Mouse (Mus musculus) skeletal muscle tissue, adult 2 months (tissue): ENCODE results near the gene Ccdc62.
A peak's percentile ranks its signal among the peaks of the same experiment; 100 is the strongest.

ENCODE experiments used
- DNase-seq: peaks from one replicate; pipeline ENCODE4 v3.0.0-alpha.2; 2012; ENCODE audit warnings: low read depth, low spot score

Ccdc62 gene

GRCm38 (mm10) chr5:124001274-124001673 is 70.8 kb downstream of the Ccdc62 start:
- DNase-seq, result no peak

GRCm38 (mm10) chr5:124002876-124003275 is 72.4 kb downstream of the Ccdc62 start:
- DNase-seq, result peak; percentile 56

- DNase-seq, result no peak
Observed at GRCm38 (mm10) chr5:124003375-124003774, 72.9 kb downstream of the Ccdc62 start.

- DNase-seq, result no peak
Observed at GRCm38 (mm10) chr5:124004356-124005150, 74.1 kb downstream of the Ccdc62 start.

GRCm38 (mm10) chr5:124005151-124005500 is 74.6 kb downstream of the Ccdc62 start:
- no peak for DNase-seq

- no peak for DNase-seq
Observed at GRCm38 (mm10) chr5:124005591-124005990, 75.1 kb downstream of the Ccdc62 start.

- no peak for DNase-seq
Observed at GRCm38 (mm10) chr5:124006082-124006873, 75.8 kb downstream of the Ccdc62 start.

- DNase-seq, result no peak
Observed at GRCm38 (mm10) chr5:124006891-124007491, 76.5 kb downstream of the Ccdc62 start.

- no peak for DNase-seq
Observed at GRCm38 (mm10) chr5:124010077-124010476, 79.6 kb downstream of the Ccdc62 start.

GRCm38 (mm10) chr5:124010910-124011655 is 80.6 kb downstream of the Ccdc62 start:
- no peak for DNase-seq

GRCm38 (mm10) chr5:124011927-124012326 is 81.4 kb downstream of the Ccdc62 start:
- no peak for DNase-seq

GRCm38 (mm10) chr5:124012885-124013284 is 82.4 kb downstream of the Ccdc62 start:
- no peak for DNase-seq

- DNase-seq, result no peak
Observed at GRCm38 (mm10) chr5:124013747-124014146, 83.3 kb downstream of the Ccdc62 start.

GRCm38 (mm10) chr5:124014180-124014579 is 83.7 kb downstream of the Ccdc62 start:
- no peak for DNase-seq

GRCm38 (mm10) chr5:124014791-124015251 is 84.3 kb downstream of the Ccdc62 start:
- no peak for DNase-seq

- no peak for DNase-seq
Observed at GRCm38 (mm10) chr5:124015727-124016126, 85.2 kb downstream of the Ccdc62 start.

- no peak for DNase-seq
Observed at GRCm38 (mm10) chr5:124016291-124016821, 85.9 kb downstream of the Ccdc62 start.

- DNase-seq, result no peak
Observed at GRCm38 (mm10) chr5:124017941-124018340, 87.5 kb downstream of the Ccdc62 start.

GRCm38 (mm10) chr5:124018651-124019050 is 88.2 kb downstream of the Ccdc62 start:
- DNase-seq, result no peak
